7 mouse cellular contexts compared by ENCODE assay signal in genomic region chr7:28960354-28961046, GRCm38 (mm10). TPM values are rescaled to one million over a fixed set of nuclear protein-coding genes. Genes with fewer than 3 reads are reported as not detected.
A peak's percentile ranks its signal among the peaks of the same experiment; 100 is the strongest.
DNase-seq lines count a peak whose midpoint lies in the region; ATAC-seq and TF ChIP-seq lines count a peak whose summit lies in the region.

No protein-coding gene starts in this region.

- H3K4me3 ChIP-seq in lung, postnatal 0 days (ENCODE audit: low read depth, low read length), result peak overlapping the region; percentile 98
- peak overlapping the region; percentile 78 for H3K4me3 ChIP-seq in forebrain, embryonic 12.5 days (replicated peaks)
- peak overlapping the region; percentile 98 for H3K4me3 ChIP-seq in limb, embryonic 12.5 days (replicated peaks)
- H3K4me3 ChIP-seq in stomach, embryonic 14.5 days (ENCODE audit: low read depth, low read length), result peak overlapping the region; percentile 99

- peak; percentile 75 for DNase-seq in lung, postnatal 0 days (ENCODE audit: low spot score)
- no peak for DNase-seq in lung, postnatal 10 days
- DNase-seq in layer of hippocampus, postnatal 14 days (ENCODE audit: low spot score in 2 of 2), result no peak

- peak overlapping the region; percentile 95 for H3K9ac ChIP-seq in lung, postnatal 0 days (replicated peaks; ENCODE audit: low read depth)
- peak overlapping the region; percentile 98 for H3K9ac ChIP-seq in forebrain, embryonic 12.5 days
- H3K9ac ChIP-seq in limb, embryonic 12.5 days (replicated peaks), result peak overlapping the region; percentile 95
- H3K9ac ChIP-seq in stomach, embryonic 14.5 days (replicated peaks; ENCODE audit: low read depth, low read length), result peak overlapping the region; percentile 94

- H3K27me3 ChIP-seq in lung, postnatal 0 days (replicated peaks; ENCODE audit: insufficient read depth, low read length), result no peaks in the 10 kb centered on the region
- no peaks in the 10 kb centered on the region for H3K27me3 ChIP-seq in forebrain, embryonic 12.5 days
- no peaks in the 10 kb centered on the region for H3K27me3 ChIP-seq in limb, embryonic 12.5 days
- H3K27me3 ChIP-seq in stomach, embryonic 14.5 days (ENCODE audit: control insufficient read depth, insufficient read depth, low read length), result no peaks in the 10 kb centered on the region

- H3K36me3 ChIP-seq in lung, postnatal 0 days (ENCODE audit: insufficient read depth, low read length), result no peaks in the 10 kb centered on the region
- H3K36me3 ChIP-seq in forebrain, embryonic 12.5 days (replicated peaks), result peaks cover 3% of the 10 kb centered on the region; the same call in 1 of the 2 replicates
- peaks cover 11% of the 10 kb centered on the region; the same call in 1 of the 2 replicates for H3K36me3 ChIP-seq in limb, embryonic 12.5 days
- no peaks in the 10 kb centered on the region for H3K36me3 ChIP-seq in stomach, embryonic 14.5 days (ENCODE audit: control insufficient read depth, insufficient read depth, low read length)

- H3K9me3 ChIP-seq in lung, postnatal 0 days (ENCODE audit: low read length), result no peaks in the 10 kb centered on the region
- H3K9me3 ChIP-seq in forebrain, embryonic 12.5 days, result no peaks in the 10 kb centered on the region
- H3K9me3 ChIP-seq in limb, embryonic 12.5 days, result no peaks in the 10 kb centered on the region
- H3K9me3 ChIP-seq in stomach, embryonic 14.5 days (ENCODE audit: control insufficient read depth, low read depth, low read length), result no peaks in the 10 kb centered on the region

- no peak for TF ChIP-seq CTCF in lung, postnatal 0 days (IDR thresholded peaks at IDR 0.05)

- WGBS in lung, postnatal 0 days, result 19% methylated on average over 9 of the region's 9 CpGs
- WGBS in forebrain, embryonic 12.5 days, result 31% methylated on average over 9 of the region's 9 CpGs
- 23% methylated on average over 9 of the region's 9 CpGs for WGBS in limb, embryonic 12.5 days
- 7% methylated on average over 9 of the region's 9 CpGs for WGBS in stomach, embryonic 14.5 days

- TF ChIP-seq EP300 in lung, postnatal 0 days (IDR thresholded peaks at IDR 0.05), result no peak; the same call in 1 of the 2 replicates

- H3K4me1 ChIP-seq in lung, postnatal 0 days (ENCODE audit: insufficient read depth, low read depth, low read length), result peaks cover 32% of the 10 kb centered on the region; the same call in 1 of the 2 replicates
- H3K4me1 ChIP-seq in forebrain, embryonic 12.5 days, result peaks cover 41% of the 10 kb centered on the region
- H3K4me1 ChIP-seq in limb, embryonic 12.5 days (replicated peaks), result peaks cover 48% of the 10 kb centered on the region
- peaks cover 43% of the 10 kb centered on the region for H3K4me1 ChIP-seq in stomach, embryonic 14.5 days (ENCODE audit: control insufficient read depth, insufficient read depth, low read length)

- no peak for ATAC-seq in lung, postnatal 0 days
- no peak for ATAC-seq in forebrain, embryonic 12.5 days (ENCODE audit: low FRiP score)
- ATAC-seq in limb, embryonic 12.5 days (ENCODE audit: insufficient number of reproducible peaks, insufficient read depth, low FRiP score, low TSS enrichment, low read depth), result no peak
- ATAC-seq in stomach, embryonic 14.5 days (ENCODE audit: insufficient number of reproducible peaks, insufficient read depth, low FRiP score, low read depth), result no peak
- ATAC-seq in erythroid progenitor cell, adult 5-6 weeks (replicated peaks; ENCODE audit: low FRiP score, poor library complexity, severe bottlenecking), result no peak

- peak overlapping the region; percentile 94 for H3K27ac ChIP-seq in lung, postnatal 0 days (ENCODE audit: low read length)
- no peak overlapping the region for H3K27ac ChIP-seq in forebrain, embryonic 12.5 days
- peak overlapping the region; percentile 91; the same call in 1 of the 2 replicates for H3K27ac ChIP-seq in limb, embryonic 12.5 days
- H3K27ac ChIP-seq in stomach, embryonic 14.5 days (ENCODE audit: low read length), result peak overlapping the region; percentile 91

- H3K4me2 ChIP-seq in lung, postnatal 0 days (replicated peaks; ENCODE audit: low read depth, low read length), result peak overlapping the region; percentile 71
- peak overlapping the region; percentile 83 for H3K4me2 ChIP-seq in forebrain, embryonic 12.5 days
- peak overlapping the region; percentile 70 for H3K4me2 ChIP-seq in limb, embryonic 12.5 days
- H3K4me2 ChIP-seq in stomach, embryonic 14.5 days (replicated peaks; ENCODE audit: low read depth, low read length), result peak overlapping the region; percentile 95

RNA-seq across cellular contexts. Expression of gene Actn4, which starts 1.6 kb away (rescaled TPM):
- polyA plus RNA-seq in lung, postnatal 0 days (2015; fragmentation: Nextera tagmentation; extraction: Ambion mirVana), result 202 and 218 TPM in 2 replicates
- 159 and 171 TPM in 2 replicates for polyA plus RNA-seq in forebrain, embryonic 12.5 days (2016; fragmentation: Nextera tagmentation; extraction: Ambion mirVana)
- polyA plus RNA-seq in limb, embryonic 12.5 days (2016; fragmentation: Nextera tagmentation; extraction: Ambion mirVana), result 269 and 283 TPM in 2 replicates
- 272 and 280 TPM in 2 replicates for polyA plus RNA-seq in stomach, embryonic 14.5 days (2014; fragmentation: Nextera tagmentation; extraction: Ambion mirVana)
- total RNA-seq in layer of hippocampus, postnatal 14 days (2021), result 100 to 1,000 TPM; 123 to 132 TPM
- 170 and 189 TPM in 2 replicates for total RNA-seq in erythroid progenitor cell, adult 5-6 weeks (2015; ENCODE audit: low replicate concordance)
- 173 and 197 TPM in 2 replicates for total RNA-seq in erythroid progenitor cell, adult 5-6 weeks (2017; ENCODE audit: low replicate concordance)

RNA-seq across cellular contexts. Expression of gene Eif3k, which starts 21.2 kb away (rescaled TPM):
- polyA plus RNA-seq in lung, postnatal 0 days (2015; fragmentation: Nextera tagmentation; extraction: Ambion mirVana), result 287 and 294 TPM in 2 replicates
- polyA plus RNA-seq in forebrain, embryonic 12.5 days (2016; fragmentation: Nextera tagmentation; extraction: Ambion mirVana), result 314 and 342 TPM in 2 replicates
- 438 and 440 TPM in 2 replicates for polyA plus RNA-seq in limb, embryonic 12.5 days (2016; fragmentation: Nextera tagmentation; extraction: Ambion mirVana)
- 413 and 444 TPM in 2 replicates for polyA plus RNA-seq in stomach, embryonic 14.5 days (2014; fragmentation: Nextera tagmentation; extraction: Ambion mirVana)
- 100 to 1,000 TPM; 159 to 164 TPM for total RNA-seq in layer of hippocampus, postnatal 14 days (2021)
- 83.8 and 161 TPM in 2 replicates for total RNA-seq in erythroid progenitor cell, adult 5-6 weeks (2015; ENCODE audit: low replicate concordance)
- 81.5 and 115 TPM in 2 replicates for total RNA-seq in erythroid progenitor cell, adult 5-6 weeks (2017; ENCODE audit: low replicate concordance)

RNA-seq across cellular contexts. Expression of gene Map4k1, which starts 21.4 kb away (rescaled TPM):
- polyA plus RNA-seq in lung, postnatal 0 days (2015; fragmentation: Nextera tagmentation; extraction: Ambion mirVana), result 2.0 and 3.5 TPM in 2 replicates
- 5.0 and 5.7 TPM in 2 replicates for polyA plus RNA-seq in forebrain, embryonic 12.5 days (2016; fragmentation: Nextera tagmentation; extraction: Ambion mirVana)
- polyA plus RNA-seq in limb, embryonic 12.5 days (2016; fragmentation: Nextera tagmentation; extraction: Ambion mirVana), result 10.9 and 11.9 TPM in 2 replicates
- 8.5 and 11.3 TPM in 2 replicates for polyA plus RNA-seq in stomach, embryonic 14.5 days (2014; fragmentation: Nextera tagmentation; extraction: Ambion mirVana)
- 1 to 10 TPM; 2.7 to 4.1 TPM for total RNA-seq in layer of hippocampus, postnatal 14 days (2021)
- 13.0 and 23.1 TPM in 2 replicates for total RNA-seq in erythroid progenitor cell, adult 5-6 weeks (2015; ENCODE audit: low replicate concordance)
- 7.3 and 7.9 TPM in 2 replicates for total RNA-seq in erythroid progenitor cell, adult 5-6 weeks (2017; ENCODE audit: low replicate concordance)
